Mouse (Mus musculus) neural tube, embryonic 15.5 days (tissue): ENCODE measurements around the gene Zfp629. TPM values are rescaled to one million over a fixed set of nuclear protein-coding genes. Genes with fewer than 3 reads are reported as not detected.

ENCODE experiments used
- polyA plus RNA-seq: library from polyadenylated mRNA; unstranded; fragments of >200 nt; fragmentation: Nextera tagmentation; extraction: Ambion mirVana; gene quantifications from 2 replicates; pipeline ENCODE4 v1.2.1, GENCODE M21; 2015

The Zfp629 gene
- polyA plus RNA-seq, 1 experiment from 2014 or later: 15.8 TPM

Other genes with a start within 250 kb of the Zfp629 start
- gene Zfp747, start 239.7 kb downstream of the Zfp629 start, polyA plus RNA-seq: 8.1 and 8.5 TPM in 2 replicates
- 4.4 and 4.8 TPM in 2 replicates for gene 9130019O22Rik, start 228.6 kb downstream of the Zfp629 start, polyA plus RNA-seq
- 5.0 and 5.2 TPM in 2 replicates for gene E430018J23Rik, start 222.2 kb downstream of the Zfp629 start, polyA plus RNA-seq
- gene Zfp764, start 209.0 kb downstream of the Zfp629 start, polyA plus RNA-seq: 4.2 and 6.3 TPM in 2 replicates
- gene Zfp688, start 193.7 kb downstream of the Zfp629 start, polyA plus RNA-seq: 29.2 and 30.6 TPM in 2 replicates
- 13.4 TPM in 2 replicates for gene Zfp689, start 166.6 kb downstream of the Zfp629 start, polyA plus RNA-seq
- 35.9 and 37.5 TPM in 2 replicates for gene Prr14, start 156.2 kb downstream of the Zfp629 start, polyA plus RNA-seq
- 10.7 and 12.2 TPM in 2 replicates for gene Fbrs, start 136.6 kb downstream of the Zfp629 start, polyA plus RNA-seq
- 46.7 and 48.3 TPM in 2 replicates for gene Srcap, start 103.8 kb downstream of the Zfp629 start, polyA plus RNA-seq
- gene Gm42715, start 96.2 kb downstream of the Zfp629 start, polyA plus RNA-seq: 13.3 and 14.7 TPM in 2 replicates
- 6.9 and 7.3 TPM in 2 replicates for gene Tmem265, start 54.4 kb downstream of the Zfp629 start, polyA plus RNA-seq
- gene Phkg2, start 42.5 kb downstream of the Zfp629 start, polyA plus RNA-seq: 57.4 and 60.6 TPM in 2 replicates
- 7.1 and 7.4 TPM in 2 replicates for gene Ccdc189, start 27.2 kb downstream of the Zfp629 start, polyA plus RNA-seq
- gene Rnf40, start 27.0 kb downstream of the Zfp629 start, polyA plus RNA-seq: 37.9 and 38.5 TPM in 2 replicates
- 49.5 and 62.9 TPM in 2 replicates for gene Bcl7c, start 93.1 kb upstream of the Zfp629 start, polyA plus RNA-seq
- gene Ctf1, start 96.9 kb upstream of the Zfp629 start, polyA plus RNA-seq: 3.6 and 6.2 TPM in 2 replicates
- gene Ctf2, start 116.4 kb upstream of the Zfp629 start, polyA plus RNA-seq: 0.09 and 0.13 TPM in 2 replicates
- 6.9 and 8.7 TPM in 2 replicates for gene Fbxl19, start 128.7 kb upstream of the Zfp629 start, polyA plus RNA-seq
- 8.6 and 13.5 TPM in 2 replicates for gene Orai3, start 154.0 kb upstream of the Zfp629 start, polyA plus RNA-seq
- 17.8 and 19.5 TPM in 2 replicates for gene Setd1a, start 160.9 kb upstream of the Zfp629 start, polyA plus RNA-seq
- not detected in 2 replicates for gene Gm49388, start 169.8 kb upstream of the Zfp629 start, polyA plus RNA-seq
- gene Hsd3b7, start 184.8 kb upstream of the Zfp629 start, polyA plus RNA-seq: 9.8 and 11.6 TPM in 2 replicates
- gene Stx4a, start 208.5 kb upstream of the Zfp629 start, polyA plus RNA-seq: 20.2 and 25.4 TPM in 2 replicates
- gene Stx1b, start 208.8 kb upstream of the Zfp629 start, polyA plus RNA-seq: 66.0 and 70.8 TPM in 2 replicates